Mouse (Mus musculus) MEL (cell line): Measurements from ENCODE around the gene Lifr.

Experiments
- CHD2 ChIP-seq: IDR thresholded peaks from 2 replicates; pipeline ENCODE4 v1.6.1; 2011; ENCODE audit warnings: low read length, improper control_type of control experiment
- CTCF ChIP-seq, 3 experiments: IDR thresholded peaks in 2 of 3; conservative IDR thresholded peaks in 1 of 3; 2 replicates each; pipeline ENCODE4 v1.5.1; 2011 to 2012; ENCODE audit warnings: low read length in 3 of 3, low read depth in 2 of 3, mild to moderate bottlenecking in 2 of 3, improper control_type of control experiment in 1 of 3, inconsistent platforms in 1 of 3, mixed read lengths in 1 of 3, moderate library complexity in 1 of 3; ENCODE audit not compliant: control insufficient read depth in 1 of 3, insufficient read depth in 1 of 3, poor library complexity in 1 of 3, severe bottlenecking in 1 of 3
- EP300 ChIP-seq, 2 experiments: IDR thresholded peaks; 2 replicates each; pipeline ENCODE4 v1.6.1; 2011; ENCODE audit warnings: improper control_type of control experiment in 2 of 2, low read length in 2 of 2, low read depth in 1 of 2, mild to moderate bottlenecking in 1 of 2
- GATA1 ChIP-seq: IDR thresholded peaks from 2 replicates; pipeline ENCODE4 v1.6.1; 2011; ENCODE audit warnings: low read depth, low read length, improper control_type of control experiment
- JUND ChIP-seq: IDR thresholded peaks from 2 replicates; pipeline ENCODE4 v1.6.1; 2011; ENCODE audit warnings: low read depth, mild to moderate bottlenecking, improper control_type of control experiment, low read length
- POLR2A ChIP-seq, 2 experiments: IDR thresholded peaks; 2 replicates each; pipeline ENCODE4 v1.6.1; 2011 to 2012; ENCODE audit warnings: low read length in 2 of 2, mild to moderate bottlenecking in 2 of 2, control low read depth in 1 of 2, improper control_type of control experiment in 1 of 2, low read depth in 1 of 2, moderate library complexity in 1 of 2; ENCODE audit not compliant: control insufficient read depth in 1 of 2, insufficient read depth in 1 of 2, poor library complexity in 1 of 2
- ZC3H11A ChIP-seq: IDR thresholded peaks from 2 replicates; pipeline ENCODE4 v1.6.1; 2012; ENCODE audit warnings: low read depth, mild to moderate bottlenecking, inconsistent platforms, low read length, improper control_type of control experiment
- ZKSCAN1 ChIP-seq: IDR thresholded peaks from 2 replicates; pipeline ENCODE4 v1.6.1; 2012; ENCODE audit warnings: low read depth, mild to moderate bottlenecking, inconsistent platforms, low read length, improper control_type of control experiment, moderate library complexity

DNA sequence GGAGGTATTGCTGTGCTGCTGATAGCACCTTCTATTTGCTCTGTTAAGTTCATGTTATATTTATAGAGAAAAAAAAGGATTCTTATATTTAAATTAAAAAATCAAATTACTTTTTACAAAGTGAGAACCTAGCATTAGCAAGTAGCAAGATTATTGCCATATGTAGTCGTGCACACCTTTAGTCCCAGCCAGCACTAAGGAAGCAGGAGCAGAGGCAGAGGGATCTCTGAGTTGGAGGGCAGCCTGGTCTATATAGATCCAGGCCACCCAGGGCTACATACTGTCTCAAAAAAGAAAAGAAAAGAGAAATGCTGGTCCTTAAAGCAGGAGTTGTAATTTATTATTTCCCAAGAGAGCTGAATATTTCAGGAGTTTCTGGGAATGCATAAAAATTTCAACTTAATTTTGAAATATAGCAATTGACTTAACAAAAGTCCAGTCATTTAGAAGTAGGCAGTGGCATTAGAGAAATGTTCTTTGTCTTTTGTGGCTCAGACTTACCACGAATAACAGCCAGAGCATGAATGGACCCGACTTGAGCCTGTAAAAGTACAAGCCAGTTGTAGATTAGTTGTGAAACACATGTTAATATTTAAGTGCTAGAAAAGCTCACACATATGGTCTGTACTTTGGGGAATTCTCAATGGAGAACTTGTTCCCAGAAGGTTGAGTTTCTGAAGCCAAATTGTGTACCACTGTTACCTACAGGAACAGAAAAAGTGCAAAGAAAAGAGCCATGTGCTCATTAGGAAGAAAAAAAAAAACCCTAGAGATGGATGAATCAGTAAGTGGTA, 107.4 kb downstream of the Lifr start:
- TF ChIP-seq ZKSCAN1 (no peak), POLR2A (IDR thresholded peaks at IDR 0.05; ENCODE audit: control insufficient read depth in 1 of 2, insufficient read depth in 1 of 2, low read depth in 1 of 2, low read length in 2 of 2, poor library complexity in 1 of 2) (no peak), CHD2 (no peak), CTCF (IDR thresholded peaks at IDR 0.05 in 2 of 3, conservative IDR thresholded peaks at IDR 0.05 in 1 of 3; ENCODE audit: control insufficient read depth in 1 of 3, insufficient read depth in 1 of 3, low read depth in 2 of 3, low read length in 3 of 3, poor library complexity in 1 of 3, severe bottlenecking in 1 of 3) (no peak), ZC3H11A (no peak), EP300 (IDR thresholded peaks at IDR 0.05; ENCODE audit: low read depth in 1 of 2, low read length in 2 of 2) (no peak), GATA1 (no peak), JUND (no peak)
